Mouse (Mus musculus) 416B (cell line): ENCODE measurements around the gene Hoxa10.

Source experiments
- DNase-seq: peaks from one replicate; pipeline ENCODE4 v3.0.0; 2011; ENCODE audit warnings: low read depth

Gene Hoxa10

DNA sequence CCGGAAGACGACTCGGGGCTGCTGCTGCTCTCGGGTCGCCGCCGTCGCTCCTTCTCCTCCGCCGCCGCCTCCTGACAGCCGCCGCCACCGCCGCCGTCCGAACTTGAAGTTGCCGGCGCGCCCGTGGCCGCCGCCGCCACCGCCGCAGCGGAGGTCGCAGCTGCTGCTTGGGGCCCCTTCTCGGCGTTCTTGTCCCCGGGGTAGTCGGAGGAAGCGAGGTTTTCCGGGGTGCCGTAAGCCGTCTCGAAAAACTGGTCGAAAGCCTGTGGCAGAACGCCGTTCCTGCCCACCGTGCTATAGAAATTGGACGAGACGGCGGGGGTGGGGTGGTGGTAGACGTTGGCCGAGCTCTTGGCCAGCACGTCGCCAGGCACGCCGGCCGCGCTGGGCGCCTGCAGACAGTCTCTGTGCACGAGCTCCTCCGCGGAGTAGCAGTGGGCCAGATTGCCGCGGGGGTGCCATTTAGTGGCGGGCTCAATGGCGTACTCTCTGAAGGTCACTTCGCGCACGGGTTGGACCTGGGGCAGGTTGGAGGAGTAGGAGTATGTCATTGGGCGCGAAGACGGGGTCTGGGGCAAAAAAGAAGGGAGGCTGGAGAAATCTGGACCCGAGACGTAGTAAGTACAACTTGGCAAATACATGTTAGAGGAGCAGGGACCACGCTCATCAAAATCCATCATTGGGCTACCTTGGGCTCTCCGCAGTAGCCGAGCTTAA, 4.5 kb upstream of the Hoxa10 start:
- no peak for DNase-seq

DNA sequence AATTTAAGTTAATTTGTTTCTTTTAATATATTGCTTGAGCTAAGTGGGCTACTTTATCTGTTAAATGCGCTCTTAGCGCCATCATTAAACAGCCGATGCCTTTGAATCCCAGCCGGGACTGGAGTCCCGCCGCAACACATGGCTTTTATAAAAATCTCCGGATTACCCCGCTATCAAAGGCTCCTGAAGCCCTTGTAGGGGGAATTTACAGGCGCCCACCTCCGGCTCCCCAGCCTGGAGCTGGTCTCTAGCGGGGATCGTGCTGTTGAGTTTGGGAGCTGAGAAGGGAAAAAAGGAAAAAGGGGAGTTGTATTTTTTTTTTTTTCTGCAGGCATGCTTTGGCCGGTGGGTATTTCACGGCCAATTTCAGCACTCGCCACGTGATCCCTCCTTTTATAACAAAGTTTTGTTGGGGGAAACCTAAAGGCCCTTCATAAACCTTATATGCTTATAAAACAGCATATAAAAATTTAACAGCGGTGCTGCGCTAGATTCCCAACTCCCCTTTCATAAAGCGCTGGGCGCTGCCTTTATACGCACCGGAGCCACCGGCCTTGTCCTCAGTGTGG, 3.9 kb upstream of the Hoxa10 start:
- no peak for DNase-seq

DNA sequence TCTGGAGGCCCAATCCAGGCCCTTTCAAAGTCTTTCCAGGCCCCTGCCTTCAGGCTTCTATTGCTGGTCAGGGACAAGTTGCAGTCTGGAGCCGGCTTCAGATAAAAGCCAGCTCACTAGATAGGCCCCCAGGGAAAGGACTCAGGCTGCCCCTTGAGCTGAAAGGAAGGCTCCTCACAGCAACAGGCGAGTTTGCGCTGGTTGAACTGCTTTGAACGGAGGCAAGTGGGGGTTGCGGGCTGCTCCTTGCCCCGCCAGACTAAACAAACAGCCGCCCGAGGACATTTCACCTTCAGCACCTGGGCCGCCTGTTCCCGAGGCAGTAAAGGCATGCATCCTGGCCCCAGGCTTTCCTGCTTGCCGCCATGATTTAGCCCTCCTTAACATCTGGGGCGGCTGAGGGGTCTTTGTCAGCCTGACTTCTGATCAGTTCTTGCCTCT, 3.0 kb upstream of the Hoxa10 start:
- no peak for DNase-seq

DNA sequence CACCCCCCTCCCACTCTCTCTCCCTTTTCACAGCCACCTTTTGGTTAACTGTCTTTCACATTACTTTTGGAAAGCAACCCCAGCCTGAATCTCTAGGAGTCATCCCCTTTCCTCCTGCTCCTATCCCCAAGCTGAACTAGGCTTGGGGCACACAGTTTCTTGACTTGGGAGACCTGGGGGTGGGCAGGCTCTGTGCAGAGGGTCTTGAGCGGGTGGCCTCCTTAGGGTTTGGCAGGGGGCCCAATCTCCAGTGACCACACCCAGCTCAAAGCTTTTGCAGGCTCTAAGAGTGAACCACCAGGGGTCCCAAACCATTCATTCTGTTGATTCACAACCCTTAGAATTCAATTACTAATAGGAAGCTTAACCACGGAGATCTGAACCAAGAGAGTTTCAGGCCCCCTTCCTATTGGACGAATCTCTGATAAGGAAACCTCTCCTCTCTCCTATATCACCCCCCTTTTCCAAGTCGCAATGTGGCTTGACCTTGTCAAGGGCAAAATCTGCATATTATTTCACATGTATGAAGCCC, 2.2 kb upstream of the Hoxa10 start:
- no peak for DNase-seq

DNA sequence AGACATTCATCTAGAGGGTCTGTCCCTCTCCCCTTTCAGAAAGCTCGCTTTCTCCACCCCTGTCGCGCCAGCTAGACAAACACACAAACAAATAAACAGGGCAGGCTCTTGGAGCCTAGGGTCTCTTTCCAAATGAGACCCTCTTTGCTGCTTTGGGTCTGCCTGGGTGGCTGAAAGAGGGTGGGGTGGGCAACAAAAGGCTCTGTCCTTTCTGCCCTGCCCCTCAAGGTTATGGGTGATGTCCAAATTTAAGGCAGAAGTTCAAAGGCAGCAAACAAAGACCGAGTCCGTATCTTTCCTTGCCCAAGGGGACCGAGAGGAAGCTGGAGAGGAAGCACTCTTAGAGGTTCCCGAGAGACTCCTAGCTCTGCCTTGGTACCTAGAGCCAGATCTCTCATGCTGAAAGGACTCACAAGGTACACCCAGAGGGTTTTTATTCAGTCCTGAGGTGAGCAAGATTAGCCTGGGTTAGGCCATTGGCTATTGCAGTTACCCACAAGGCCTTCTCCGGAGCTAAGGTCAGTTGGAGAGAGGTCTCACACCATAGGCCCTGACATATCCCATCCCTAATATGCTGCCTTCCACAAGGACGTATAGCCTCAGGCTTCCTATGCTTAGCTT, 457 bp upstream of the Hoxa10 start:
- no peak for DNase-seq

DNA sequence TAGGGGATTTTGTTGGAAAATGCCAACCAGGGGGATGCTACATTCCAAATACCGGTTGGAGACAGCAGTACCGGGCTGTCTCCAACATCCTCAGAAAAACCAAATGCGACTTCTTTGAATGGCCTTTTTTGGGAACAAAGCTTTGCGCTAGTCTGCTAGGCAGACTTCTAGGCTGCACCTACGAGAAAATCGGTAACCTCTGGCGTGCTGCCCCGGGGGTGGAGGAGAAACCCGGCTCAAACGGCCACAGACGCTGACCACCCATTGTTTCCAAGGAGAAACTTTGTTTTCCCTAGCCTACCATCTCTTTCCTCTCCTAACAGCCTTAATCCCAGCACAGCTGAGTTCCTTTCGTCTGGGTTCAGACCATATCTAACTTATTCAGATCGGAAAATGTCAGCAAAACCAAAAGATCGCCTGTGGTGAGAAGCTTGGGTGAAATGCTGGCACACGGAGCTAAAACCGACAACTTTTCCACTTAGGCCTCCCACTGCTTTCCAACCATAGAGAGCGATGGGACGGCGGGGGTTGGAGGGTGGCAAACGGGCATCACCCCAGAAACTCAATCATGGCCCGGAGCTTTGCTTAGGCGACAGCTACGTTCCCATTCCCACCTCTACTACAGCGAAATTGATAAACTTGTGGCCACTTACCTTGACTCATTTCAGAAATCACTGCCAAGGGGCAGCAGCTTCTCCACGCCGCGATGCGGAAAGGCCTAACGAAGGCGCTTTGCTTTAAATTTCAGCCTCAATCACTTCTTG, 847 bp downstream of the Hoxa10 start:
- DNase-seq = no peak

DNA sequence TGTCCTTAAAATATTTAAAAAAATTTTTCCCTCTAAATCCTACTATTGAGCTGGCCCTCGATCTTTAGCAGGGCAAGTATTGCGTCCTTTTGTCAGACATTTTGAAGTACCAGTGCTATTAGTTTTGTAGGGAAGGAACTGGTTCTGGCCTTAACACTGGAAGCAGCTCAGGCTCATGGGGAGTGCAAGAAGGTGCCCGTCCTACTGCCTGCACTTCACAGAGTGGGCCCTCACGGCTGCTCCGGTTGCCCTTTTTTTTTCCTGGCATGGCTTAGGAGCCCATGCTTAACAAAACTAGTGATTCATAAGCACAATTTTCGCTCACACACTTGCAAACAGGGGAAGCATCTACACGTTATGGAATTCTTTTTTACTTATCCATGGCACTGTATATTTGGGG, 1.7 kb downstream of the Hoxa10 start:
- no peak for DNase-seq

DNA sequence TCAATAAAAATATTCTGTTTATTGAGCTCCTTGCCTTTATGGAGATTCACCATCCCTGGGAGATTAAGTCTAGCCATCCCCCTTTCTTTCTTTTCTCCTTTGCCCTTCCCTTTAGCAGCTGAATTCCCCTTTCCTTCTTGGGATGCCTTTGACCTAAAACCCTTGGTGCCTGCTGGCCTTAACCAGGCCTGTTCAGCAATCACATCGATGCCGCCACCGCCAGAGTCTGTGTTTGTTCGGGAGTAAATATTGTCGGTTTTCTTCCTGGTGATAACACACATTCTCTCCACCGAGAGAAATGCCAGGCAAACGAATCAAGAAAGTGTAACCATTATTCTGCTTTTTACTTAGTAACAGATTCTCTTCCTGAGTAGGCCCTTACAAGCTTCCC, 2.5 kb downstream of the Hoxa10 start:
- no peak for DNase-seq

DNA sequence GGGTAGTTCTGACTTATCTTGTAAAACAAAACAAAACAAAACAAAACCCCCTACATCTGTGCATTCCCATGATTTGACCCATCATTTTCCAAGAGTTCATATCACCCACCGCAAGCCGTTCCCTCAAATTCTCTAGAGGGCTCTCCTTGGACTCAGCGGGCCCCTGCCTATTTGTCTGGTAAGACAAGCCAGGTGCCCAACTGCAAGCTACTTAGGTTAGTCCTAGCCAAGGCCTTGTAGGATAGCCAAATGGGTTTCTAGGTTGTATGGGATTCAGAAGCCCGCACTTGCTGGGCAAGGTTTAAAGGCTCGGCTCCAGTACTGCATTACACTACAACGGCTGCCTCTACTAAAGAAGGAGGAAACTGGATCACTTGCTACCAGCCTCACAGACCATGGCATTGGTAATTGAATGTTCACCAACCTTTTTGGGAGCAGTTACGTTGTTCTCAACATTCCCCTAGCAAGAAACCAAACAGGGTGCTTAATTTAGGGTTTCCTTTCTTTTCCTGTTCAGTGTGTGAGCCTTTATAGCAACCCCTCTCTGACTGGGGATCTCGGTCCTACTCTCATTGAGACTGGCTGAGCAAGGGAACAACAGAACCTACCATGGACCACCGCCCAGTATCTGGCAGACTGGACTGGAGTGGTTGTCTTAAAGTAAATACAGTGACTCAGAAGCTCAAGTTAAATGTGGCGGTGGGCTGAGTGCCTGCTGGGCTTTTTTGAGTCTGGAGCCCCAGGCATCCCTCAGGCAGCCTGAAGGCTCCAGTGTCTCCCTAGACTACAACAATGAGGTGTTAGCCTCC, 3.1 kb downstream of the Hoxa10 start:
- DNase-seq = no peak

DNA sequence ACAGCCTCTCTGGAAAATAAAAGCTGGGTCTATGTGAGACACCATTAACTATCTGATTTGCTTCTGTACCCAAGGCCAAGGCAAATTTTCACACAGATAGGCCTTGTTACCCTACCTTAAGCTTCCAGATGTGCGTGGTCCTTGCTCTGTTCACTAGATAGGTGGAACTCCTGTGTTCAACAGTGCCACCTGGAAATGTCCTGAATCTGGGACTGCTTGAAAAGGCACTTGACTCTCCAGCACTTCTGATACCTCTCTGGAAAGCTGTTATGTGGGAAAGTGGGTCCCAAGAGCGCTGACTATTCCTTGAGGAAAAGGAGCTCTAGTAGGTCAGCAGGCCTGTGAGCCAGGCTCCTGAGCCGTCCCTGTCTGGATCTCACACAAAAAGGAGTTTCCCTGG, 3.8 kb downstream of the Hoxa10 start:
- no peak for DNase-seq

DNA sequence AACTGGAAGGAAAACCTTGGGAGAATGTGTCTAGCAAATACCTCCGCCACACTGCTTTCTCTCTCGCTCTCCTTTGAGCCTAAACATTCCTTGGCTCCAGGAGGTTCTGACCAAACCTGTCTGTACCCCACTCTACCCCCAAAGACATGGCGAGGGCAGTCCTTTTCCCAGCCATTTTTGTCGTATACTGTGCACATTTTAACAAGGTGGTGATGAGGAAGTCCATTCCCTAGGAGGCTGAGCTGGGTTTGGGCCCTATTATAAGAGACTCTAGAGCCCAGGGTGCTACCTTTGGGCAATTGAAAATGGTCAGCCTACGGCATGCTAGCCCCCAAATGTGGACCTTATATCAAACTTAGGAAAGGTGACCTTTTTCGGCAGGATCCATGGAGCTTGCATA, 4.8 kb downstream of the Hoxa10 start:
- no peak for DNase-seq

DNA sequence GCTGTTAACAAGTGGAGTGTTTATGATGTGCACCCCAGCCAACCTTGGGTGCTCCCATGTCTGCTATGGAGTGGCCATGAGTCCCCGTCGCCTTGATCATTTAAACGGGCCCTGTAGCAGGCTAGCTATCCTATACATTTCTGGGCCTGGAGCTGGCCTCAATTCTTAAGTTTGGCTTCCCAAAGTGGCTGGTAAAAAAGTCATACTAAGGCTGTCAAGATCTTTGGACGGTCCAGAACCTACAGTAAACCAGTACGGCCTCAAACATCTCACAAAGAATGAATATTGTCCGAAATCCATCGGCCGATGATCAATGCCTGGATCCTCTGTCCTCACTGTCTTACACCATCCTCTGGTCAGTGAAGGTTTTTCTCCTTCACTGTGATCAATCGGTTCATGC, 5.4 kb downstream of the Hoxa10 start:
- DNase-seq = no peak

DNA sequence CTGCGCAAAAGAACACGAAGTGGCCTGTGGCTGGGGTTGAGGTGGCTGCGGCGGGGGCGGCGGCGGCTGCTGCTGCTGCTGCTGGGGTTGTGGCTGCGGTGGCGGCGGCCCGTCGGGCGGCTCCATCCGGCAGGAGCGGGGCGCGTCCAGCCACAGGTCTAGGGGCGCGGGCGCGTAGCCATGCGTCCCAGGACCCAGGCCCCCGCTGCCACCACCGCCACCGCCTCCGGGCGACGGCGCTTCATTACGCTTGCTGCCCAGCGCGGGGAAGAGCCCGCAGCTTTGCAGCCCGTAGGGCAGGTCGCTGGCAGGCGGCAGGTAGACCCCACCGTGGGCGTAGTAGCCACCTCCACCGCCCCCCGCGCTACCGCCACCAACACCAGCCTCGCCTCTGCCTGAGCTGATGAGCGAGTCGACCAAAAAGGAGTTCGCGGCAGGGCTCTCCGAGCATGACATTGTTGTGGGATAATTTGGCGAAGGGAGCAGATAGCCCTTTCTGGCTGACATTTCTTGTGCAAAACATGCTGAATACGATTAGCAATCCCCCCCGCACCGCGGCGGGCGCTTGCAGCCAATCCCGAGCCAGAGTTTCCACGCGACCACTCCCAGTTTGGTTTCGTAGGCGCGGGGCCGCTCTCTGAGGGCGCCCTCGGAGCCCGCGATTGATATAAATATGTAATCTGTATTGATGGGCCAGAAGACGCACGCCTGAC, 6.1 kb downstream of the Hoxa10 start:
- DNase-seq = no peak

DNA sequence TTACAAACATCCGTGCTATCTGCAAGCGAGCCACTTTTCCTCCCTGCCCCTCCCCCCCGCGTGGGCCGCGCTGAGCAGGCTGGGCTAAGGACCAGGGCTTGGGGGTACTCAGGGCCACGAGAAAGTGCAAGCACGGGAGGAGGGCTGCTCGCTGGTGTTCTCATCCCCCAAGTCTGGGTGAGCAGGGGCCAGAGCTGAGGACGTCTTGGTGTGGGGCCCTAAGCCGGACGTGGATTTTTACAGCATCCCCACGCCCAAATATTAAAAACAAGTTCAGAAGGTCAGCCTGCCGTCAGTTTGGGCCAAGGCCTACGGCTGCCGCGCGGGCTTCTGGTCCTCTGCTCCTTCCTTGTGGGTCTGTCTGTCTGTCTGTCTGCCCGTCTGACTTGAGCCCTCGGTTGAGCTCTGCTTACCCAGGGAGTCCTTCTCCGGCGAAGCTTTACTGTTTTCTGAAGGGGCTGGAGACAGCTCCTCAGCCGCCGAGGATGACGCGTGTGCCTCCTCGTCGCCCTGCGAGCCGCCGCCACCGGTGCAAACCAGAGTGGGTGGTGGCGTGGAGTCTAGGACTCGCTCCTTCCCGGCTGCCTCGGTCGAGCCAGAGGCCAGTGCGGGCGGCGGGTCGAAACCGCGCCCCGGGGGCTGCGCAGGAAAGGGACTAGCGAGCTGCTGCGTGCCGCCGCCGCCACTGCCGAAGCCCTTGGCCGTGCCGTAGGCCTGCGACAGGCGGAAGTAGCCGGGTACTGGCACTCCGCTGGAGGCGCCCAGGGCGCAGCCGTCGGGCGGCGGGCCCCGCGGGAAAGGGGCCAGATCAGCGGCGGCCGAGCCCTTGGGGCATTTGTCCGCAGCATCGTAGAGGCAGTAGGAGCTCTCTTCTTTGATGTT, 6.9 kb downstream of the Hoxa10 start:
- DNase-seq = no peak

DNA sequence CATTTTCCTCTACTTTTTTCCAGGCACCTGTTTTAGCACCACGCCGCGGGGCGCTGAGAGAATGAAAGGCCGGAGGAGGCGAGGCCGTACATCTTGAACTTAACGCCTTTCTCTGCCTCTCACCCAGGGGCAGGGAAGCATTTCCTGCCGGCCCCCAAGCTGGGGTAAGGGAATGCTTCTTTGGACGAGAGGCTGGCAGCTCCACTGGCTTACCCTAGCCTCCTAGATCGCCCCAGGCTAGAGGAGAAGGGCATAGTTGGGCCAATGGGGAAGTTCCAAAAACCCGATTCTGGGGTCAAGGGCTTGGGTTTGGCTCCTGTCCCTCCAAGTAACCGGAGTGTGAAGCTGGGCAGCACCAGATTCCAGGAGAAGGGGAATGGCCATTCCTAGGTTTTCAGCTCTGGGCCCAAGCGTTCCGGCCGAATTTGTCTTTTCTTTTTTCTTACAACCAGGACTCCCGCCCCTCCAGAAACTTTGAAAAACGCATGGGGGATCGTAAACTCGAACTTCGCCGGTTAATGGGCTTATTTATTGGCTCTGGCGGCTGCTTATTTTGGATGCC, 7.6 kb downstream of the Hoxa10 start:
- DNase-seq = no peak

DNA sequence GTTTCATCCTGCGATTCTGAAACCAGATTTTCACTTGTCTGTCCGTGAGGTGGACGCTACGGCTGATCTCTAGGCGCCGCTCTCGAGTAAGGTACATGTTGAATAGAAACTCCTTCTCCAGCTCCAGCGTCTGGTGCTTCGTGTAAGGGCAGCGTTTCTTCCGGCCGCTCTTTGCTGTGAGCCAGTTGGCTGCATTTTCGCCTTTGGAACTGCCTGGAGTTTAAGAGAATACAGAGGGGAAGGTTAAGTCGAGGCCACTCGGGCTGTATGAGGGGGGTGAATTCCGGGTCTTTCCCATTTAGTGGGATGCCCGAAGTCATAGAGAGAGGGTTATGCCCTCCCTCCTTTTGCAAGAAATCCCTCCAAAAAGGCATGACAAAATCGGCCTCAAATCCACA, 8.1 kb downstream of the Hoxa10 start:
- DNase-seq = no peak

DNA sequence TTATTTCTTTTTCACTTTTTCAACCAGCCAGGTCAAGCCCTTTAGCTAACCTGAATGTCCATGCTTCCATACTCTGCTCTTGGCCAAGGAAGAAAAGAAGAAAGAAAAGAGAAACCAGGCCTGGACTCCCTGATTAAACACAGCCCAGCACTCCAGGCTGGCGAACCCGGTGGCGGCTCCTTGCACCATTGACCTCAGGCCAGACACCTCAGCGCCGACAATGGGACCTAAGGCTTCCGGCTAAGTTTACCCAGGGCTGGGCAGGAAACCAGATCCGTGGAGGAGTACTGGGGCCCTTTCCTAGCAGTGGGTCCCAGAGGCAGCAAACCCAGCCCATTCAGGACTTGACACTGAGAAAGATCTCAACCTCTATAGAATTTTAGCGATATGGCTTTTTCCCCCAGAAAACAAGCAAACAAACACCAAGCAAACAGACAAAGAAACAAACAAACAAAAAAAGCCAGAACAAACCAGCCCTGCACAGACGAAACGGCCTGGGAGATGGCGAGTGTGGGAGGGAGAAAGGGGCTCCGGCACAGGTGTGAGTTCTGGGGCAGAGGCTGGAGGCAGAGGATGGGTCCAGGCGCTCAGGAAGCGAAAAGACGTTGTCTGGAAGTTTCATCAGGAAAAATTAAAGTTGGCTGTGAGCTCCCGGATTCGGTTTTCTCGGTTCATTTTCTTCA, 8.6 kb downstream of the Hoxa10 start:
- DNase-seq = no peak

DNA sequence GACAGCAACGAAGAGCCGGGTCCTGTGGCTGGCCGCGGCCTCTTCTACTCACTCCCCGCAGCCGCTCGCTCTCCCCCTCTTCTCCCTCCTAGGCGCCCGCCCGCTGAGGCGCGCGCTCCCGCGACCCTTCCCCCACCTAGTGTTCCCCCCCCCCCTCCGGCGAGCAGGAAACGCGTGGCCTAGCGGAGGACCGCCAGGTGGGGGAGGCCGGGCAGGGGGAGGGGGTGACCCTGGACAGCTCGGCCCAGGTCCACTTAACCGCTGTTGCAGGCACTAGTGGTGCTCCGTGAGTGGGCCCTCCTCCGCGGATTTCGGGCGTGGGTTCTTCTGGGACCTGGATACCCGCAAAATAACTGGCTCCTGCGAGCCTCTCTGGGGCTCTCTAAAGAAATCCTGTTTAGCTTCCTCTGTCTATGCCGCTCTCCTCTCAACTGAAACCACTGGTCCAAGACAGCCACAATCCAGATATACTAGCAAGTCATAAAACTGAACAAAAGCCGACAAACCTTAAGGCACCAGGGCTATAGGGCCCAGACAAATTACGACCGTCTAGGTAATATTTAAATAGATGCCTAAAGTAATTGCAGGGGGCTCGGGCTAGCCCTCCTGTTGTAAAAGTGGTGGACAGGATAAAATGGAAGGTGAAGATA, 10.0 kb downstream of the Hoxa10 start, which contains the start of gene Hoxa9:
TSS of gene Hoxa9 (minus strand) at position 574 of the 650 bp plus-strand sequence.
- DNase-seq = no peak
